Mouse (Mus musculus) heart, adult 2 months (tissue): Measurements from ENCODE around the gene E2f7.

Experiments used
- CTCF ChIP-seq: fragments of 200-600 bp; IDR thresholded peaks from 2 replicates; pipeline ENCODE4 v1.8.1; 2022; ENCODE audit warnings: antibody characterized with exemption, mild to moderate bottlenecking, moderate library complexity
- EP300 ChIP-seq: fragments of 200-500 bp; IDR thresholded peaks from 2 replicates; pipeline ENCODE4 v1.6.1; 2011; ENCODE audit warnings: low read depth, low read length, control low read depth; ENCODE audit not compliant: insufficient read depth
- POLR2A ChIP-seq: fragments of 200-500 bp; IDR thresholded peaks from 2 replicates; pipeline ENCODE4 v1.6.1; 2011; ENCODE audit warnings: mild to moderate bottlenecking, low read depth, low read length, control low read depth; ENCODE audit not compliant: insufficient read depth

GRCm38 (mm10) chr10:110811209-110811861 lies 66.1 kb downstream of the E2f7 start:
- TF ChIP-seq POLR2A (no peak), CTCF (no peak), EP300 (no peak)
